Mouse (Mus musculus): Measurements from ENCODE around the gene Ms4a6d.

DNA sequence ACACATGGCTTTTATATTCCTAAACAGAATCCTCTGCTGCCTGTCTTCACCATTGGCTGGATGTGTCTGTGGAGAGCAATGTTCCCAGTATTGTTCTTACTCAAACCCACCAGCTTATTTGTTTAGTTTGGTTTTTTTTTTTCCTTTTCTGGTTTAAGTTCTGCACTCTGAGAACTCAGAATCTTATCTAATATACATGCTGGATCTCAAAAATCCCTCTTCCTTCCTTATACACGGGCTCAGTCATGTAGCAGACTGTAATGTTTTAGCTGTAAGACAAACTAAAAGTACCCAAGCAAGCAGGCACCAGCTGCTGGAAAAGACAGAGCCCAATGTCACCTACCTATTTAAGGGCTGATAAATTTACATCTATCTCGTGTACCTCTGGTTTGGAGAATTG is 10.2 kb upstream of the Ms4a6d start:
- TF ChIP-seq CTCF (IDR thresholded peaks at IDR 0.05; ENCODE audit: low read depth): no peak
- no peak for TF ChIP-seq EP300 (IDR thresholded peaks at IDR 0.05; ENCODE audit: low read depth)
